Mouse (Mus musculus) megakaryocyte, adult 5-6 weeks (primary cell): Measurements from ENCODE around the gene Kpna7. TPM values are rescaled to one million over a fixed set of nuclear protein-coding genes. Genes with fewer than 3 reads are reported as not detected.
"Not testable (repeated sequence)": the region's sequence is repeated elsewhere in the genome, so short reads cannot be mapped to it uniquely, and the experiment has no call there.

ENCODE experiments used
- ATAC-seq: 2 replicates; pipeline ENCODE4 v1.8.0; 2016; ENCODE audit warnings: mild to moderate bottlenecking, inconsistent platforms; ENCODE audit not compliant: poor library complexity, severe bottlenecking
- total RNA-seq, 2 experiments: library from RNA; stranded (forward) in 1 of 2; stranded (reverse) in 1 of 2; fragments of 153-499, 151-499 nt in 1 of 2; fragments of 221-1000, 200-1000 nt in 1 of 2; gene quantifications; 2 replicates each; pipeline versions ENCODE4 v1.2.3 to v1.2.4; 2015 to 2017

Kpna7 gene
- total RNA-seq, 2 experiments from 2014 or later = not detected

DNA sequence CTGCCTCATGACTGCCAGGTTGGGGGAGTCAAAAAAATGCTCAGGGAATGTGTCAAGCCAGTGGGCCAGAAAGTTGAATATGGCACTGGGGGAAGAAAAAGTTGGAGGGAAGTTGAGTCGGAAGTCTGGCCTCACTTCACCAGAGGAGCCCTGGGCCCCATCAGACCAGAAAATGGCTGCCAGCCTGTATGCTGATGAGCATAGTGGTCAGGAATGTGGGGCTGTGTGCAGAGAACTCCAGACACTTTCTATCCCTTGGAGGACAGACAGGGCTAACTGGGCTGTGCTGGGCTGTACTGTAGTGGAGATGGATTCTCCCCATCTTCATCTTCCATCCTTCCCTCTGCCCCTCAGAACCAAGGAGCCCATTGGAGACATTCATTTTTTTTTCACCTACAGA lies 53.4 kb downstream of the Kpna7 start:
- ATAC-seq = not testable (repeated sequence)

- not testable (repeated sequence) for ATAC-seq
Observed at GRCm38 (mm10) chr5:145020712-145021111, 63.1 kb downstream of the Kpna7 start.

- ATAC-seq = not testable (repeated sequence)
Observed at GRCm38 (mm10) chr5:145020254-145020653, 63.6 kb downstream of the Kpna7 start.

DNA sequence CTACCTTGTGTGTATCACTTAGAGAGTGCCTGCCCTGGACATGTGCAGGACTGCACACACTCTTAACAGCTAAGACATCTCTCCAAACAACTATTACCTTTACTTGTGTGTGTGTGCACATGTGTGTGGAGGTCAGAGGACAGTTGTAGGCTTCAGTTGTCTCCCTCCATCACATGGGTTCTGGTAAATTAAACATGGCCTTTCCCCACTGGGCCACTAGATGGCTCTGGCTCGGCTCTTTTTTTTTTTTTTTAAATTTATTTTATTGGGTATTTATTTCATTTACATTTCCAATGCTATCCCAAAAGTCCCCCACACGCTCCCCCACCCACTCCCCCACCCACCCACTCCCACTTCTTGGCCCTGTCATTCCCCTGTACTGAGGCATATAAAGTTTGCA lies 67.1 kb downstream of the Kpna7 start:
- ATAC-seq = not testable (repeated sequence)

GRCm38 (mm10) chr5:145014278-145014677 lies 69.6 kb downstream of the Kpna7 start:
- no peak for ATAC-seq

DNA sequence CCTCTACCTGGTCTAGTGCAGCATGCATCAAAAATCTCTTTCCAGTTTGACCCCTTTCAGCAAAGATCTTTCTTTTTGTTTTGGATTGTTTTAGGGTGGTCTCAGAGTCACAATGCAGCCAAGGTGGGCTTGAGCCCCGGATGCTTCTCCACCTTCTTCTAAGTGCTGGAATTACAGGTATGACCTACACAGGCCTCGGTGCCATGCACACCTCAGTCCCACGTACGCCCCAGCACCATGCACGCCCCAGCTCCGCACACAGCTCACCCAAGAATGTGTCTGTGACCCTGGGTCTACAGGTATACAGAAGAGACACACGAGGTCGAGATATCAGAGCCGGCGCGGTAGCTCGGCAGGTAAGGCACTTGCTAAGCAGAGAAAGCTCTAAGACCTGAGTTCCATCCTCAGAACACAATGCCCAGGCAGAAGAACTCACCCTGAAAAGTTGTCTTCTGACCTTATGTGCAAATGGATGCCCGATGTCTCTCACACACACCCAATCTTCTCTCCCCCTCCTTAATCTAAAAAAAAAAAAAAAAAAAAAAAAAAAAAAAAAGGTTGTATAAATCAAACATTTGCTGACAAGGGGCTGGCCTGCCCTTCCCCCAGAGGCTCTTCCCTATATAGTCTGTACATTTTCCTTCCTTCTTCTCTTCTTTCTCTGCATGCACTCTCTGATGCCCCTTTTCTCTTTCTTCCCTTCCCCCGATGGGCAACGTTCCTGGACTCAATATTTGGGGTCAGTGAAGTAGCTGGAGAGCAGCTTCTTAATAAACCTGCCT lies 74.8 kb downstream of the Kpna7 start:
- no peak for ATAC-seq

- no peak for ATAC-seq
Observed at GRCm38 (mm10) chr5:145005596-145005995, 78.2 kb downstream of the Kpna7 start.

DNA sequence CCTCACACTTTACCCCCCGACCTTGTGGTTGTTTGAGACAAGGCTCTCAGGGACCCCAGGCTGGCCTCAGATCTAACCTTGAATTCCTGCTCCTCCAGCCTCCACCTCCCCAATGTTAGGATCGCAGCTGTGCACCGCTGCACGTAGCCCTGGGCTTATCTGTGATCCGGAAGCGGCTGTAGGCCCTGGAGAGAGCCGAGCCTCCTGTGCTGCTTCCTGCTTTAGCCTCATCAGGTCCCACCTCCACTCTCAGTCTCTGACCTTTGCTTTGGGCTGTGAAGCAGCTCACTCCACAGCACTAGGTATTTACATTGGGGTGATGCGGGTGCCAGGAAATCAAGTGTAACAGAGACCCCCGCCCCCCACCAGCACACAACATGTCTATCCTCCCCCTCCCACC lies 79.3 kb downstream of the Kpna7 start:
- no peak for ATAC-seq

DNA sequence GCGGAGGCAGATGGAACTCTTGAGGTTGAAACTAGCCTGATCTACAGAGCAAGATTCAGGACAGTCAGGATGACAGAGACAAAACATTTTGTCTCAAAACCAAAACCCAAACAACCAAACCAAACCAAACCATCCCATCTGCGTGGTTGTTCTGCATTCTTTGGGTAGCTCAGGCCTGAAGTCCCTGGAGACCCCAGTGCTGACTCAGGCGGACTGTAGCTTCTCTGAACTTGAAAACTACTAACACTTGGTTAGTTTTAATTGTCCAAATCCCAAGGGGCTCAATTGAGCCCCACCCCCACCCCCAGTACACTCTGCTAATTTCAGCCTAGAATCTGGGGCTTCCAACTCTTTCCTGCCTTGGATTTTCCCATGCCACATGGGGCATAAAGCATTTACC lies 80.5 kb downstream of the Kpna7 start:
- no peak for ATAC-seq

- ATAC-seq = peak; percentile 86
Observed at GRCm38 (mm10) chr5:144998491-144998890, 85.3 kb downstream of the Kpna7 start.

DNA sequence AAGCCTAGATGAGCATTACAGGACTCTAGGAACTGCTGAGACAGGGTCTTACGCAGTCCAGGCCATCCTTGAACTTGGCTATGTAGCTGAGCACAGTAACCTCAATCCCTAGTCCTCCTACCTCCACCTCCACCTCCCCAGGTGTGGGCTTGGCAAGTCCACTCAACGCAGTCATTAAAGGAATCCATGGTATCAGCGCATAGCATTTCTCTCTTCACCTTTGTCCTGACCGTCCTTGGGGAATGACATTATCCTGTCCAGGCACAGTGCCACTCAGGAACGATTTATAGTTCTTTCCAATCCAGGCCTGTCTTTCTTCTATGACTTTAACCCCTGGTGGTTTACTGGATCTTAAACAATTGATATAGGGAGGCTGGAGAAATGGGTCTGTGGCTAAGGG lies 93.3 kb downstream of the Kpna7 start:
- no peak for ATAC-seq

- ATAC-seq = no peak
Observed at GRCm38 (mm10) chr5:144990051-144990450, 93.8 kb downstream of the Kpna7 start.

GRCm38 (mm10) chr5:144989061-144989405 lies 94.8 kb downstream of the Kpna7 start:
- no peak for ATAC-seq

DNA sequence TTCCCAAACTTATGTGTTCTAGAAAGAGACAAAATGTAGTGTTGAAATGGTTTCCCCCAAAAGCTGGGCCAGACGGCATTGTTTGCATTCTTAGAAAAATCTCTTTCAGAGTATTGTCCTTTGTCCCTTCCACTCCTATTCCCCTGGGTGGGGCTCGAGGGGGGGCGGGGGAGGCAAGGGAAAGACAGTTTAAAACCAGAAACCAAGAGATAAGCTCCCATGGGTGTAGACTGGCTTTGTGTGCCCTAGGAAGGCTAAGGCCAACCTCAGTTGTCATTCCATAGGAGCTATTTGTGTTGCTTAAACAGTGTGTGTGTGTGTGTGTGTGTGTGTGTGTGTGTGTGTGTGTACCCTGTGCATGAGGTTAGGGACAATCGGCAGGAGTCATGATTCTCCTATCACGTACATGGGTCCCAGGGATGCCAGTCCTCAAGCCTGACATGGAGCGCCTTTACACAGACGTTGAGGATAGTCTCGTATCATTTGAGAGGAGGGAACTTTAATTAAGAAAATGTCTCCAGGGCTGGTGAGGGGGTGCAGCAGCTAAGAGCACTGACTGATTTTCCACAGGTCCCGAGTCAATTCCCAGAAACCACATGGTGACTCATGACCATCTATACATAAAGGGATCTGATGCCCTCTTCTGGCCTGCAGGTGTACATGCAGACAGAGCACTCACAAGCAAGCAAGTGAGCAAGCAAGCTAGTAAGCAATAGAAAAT lies 95.3 kb downstream of the Kpna7 start:
- ATAC-seq = no peak

DNA sequence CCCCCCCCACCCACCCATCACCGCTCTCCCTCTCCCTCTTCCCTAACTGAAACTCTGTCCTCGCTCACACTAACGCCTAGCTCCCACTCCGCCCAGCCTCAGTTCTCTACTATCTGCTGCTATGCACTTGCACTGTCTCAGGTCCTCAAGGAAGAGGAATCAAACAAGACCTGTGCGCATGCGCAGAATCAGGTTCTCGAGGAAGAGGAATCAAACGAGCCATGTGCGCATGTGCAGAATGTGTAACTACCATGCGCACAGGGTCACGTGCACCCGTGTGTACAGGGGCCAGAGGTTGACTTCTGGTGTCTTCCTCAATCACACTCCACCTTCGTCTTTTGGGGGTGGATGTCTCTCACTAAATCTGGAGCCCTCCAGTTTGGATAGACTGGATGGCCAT lies 96.3 kb downstream of the Kpna7 start:
- ATAC-seq = no peak

- ATAC-seq = no peak
Observed at GRCm38 (mm10) chr5:144984839-144985238, 99.0 kb downstream of the Kpna7 start.

- ATAC-seq = no peak
Observed at GRCm38 (mm10) chr5:144983227-144983626, 100.6 kb downstream of the Kpna7 start.

DNA sequence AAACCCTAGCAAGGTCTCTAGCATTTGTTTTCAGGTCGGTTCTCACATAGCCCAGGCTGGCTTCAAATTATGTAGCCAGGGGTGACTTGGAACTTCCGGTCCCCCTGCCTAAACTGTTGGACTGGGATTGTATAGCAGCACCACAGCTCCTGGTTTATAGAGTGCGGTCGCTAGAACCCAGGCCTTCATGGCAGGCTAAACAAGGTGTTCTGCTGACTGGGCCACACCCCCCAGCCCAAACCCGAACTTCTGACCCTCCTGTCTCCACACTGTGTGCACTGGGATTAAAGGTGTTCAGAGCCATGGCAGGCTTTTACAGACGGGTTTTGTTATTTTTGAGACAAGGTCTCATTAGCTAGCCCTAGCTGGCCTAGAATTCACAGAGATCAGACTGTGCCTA lies 104.7 kb downstream of the Kpna7 start:
- ATAC-seq = no peak

DNA sequence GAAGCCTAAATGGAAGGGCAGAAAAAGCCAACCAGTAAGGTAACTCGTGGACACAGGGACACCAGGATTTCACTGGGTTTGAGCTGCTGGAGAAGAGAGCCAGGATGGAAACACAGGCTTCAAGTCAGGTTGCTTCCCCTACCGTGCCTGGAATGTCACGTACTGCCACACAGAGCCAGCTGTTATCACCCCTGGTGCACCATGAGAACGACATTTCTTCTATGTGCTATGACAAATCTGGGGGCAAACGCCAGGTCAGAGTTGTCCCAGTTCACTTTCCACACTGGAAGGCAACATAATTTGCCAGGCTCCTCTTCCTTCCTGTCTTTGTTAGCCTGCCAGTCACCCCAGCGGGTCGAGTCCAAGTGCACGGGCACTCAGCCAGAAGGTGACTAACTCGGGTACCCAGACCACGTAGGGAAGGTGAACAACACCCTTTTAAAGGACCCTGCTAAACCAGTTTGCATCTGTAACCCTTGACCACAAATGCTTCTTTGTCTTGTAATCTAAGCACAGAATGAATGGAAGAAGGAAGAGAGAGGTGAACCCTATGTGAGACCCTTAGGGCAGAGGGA lies 105.2 kb downstream of the Kpna7 start:
- ATAC-seq = no peak

DNA sequence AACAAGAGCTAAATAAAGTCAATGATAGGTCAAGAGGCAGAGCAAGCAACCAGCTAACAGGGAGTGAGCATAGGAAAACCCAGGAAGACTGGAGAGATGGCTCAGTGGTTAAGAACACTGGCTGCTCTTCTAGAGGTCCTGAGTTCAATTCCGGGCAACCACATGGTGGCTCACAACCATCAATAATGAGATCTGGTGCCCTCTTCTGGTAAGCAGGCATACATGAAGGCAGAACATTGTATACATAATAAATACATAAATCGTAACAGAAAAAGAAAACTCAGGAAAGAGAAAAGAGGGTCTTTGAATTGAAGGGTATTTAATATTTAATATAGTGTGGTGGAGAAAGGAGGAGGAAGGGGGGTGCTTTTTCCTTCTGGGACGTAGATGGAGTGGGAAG lies 112.6 kb downstream of the Kpna7 start:
- no peak for ATAC-seq

GRCm38 (mm10) chr5:144965639-144966351 lies 118.0 kb downstream of the Kpna7 start, which contains the start of gene Smurf1:
Gene Smurf1 (minus strand): TSS chr5:144965847.
- peak; percentile 65 for ATAC-seq
